Mouse (Mus musculus) embryonic facial prominence, embryonic 12.5 days (tissue): ENCODE results near the gene Ttll8. TPM values are rescaled to one million over a fixed set of nuclear protein-coding genes. Genes with fewer than 3 reads are reported as not detected.

ENCODE experiments used
- ATAC-seq: fragments of 200-750 bp; cut with Nextera tagmentation; 2 replicates; pipeline ENCODE4 v1.8.0; 2017; ENCODE audit not compliant: insufficient number of reproducible peaks, insufficient read depth, low FRiP score, low TSS enrichment
- H3K27ac ChIP-seq: fragments of 300-500 bp; sonication (generic); 2 replicates; pipeline ENCODE4 v1.5.1; 2016; ENCODE audit warnings: mild to moderate bottlenecking
- H3K27me3 ChIP-seq: fragments of 300-500 bp; sonication (generic); 2 replicates; pipeline ENCODE4 v1.6.1; 2016; ENCODE audit warnings: mild to moderate bottlenecking, moderate library complexity
- H3K36me3 ChIP-seq: fragments of 300-500 bp; sonication (generic); 2 replicates; pipeline ENCODE4 v1.6.1; 2016; ENCODE audit warnings: mild to moderate bottlenecking
- H3K4me1 ChIP-seq: fragments of 300-500 bp; sonication (generic); 2 replicates; pipeline ENCODE4 v1.6.1; 2016
- H3K4me2 ChIP-seq: fragments of 300-500 bp; sonication (generic); replicated peaks from 2 replicates; pipeline ENCODE4 v1.6.1; 2016; ENCODE audit warnings: mild to moderate bottlenecking, moderate library complexity
- H3K4me3 ChIP-seq: fragments of 300-500 bp; sonication (generic); 2 replicates; pipeline ENCODE4 v1.5.1; 2016; ENCODE audit warnings: mild to moderate bottlenecking
- H3K9ac ChIP-seq: fragments of 300-500 bp; sonication (generic); 2 replicates; pipeline ENCODE4 v1.6.1; 2016; ENCODE audit warnings: mild to moderate bottlenecking, moderate library complexity
- H3K9me3 ChIP-seq: fragments of 300-500 bp; sonication (generic); 2 replicates; pipeline ENCODE4 v1.6.1; 2016; ENCODE audit warnings: mild to moderate bottlenecking, moderate library complexity
- WGBS: fragments of 180-500 bp; shearing (Covaris S2); methylation state at CpG from one replicate; pipeline ENCODE4 v1.1.7; 2016; 5-methylcytosine and 5-hydroxymethylcytosine counted together
- polyA plus RNA-seq: library from polyadenylated mRNA; unstranded; fragments of >200 nt; fragmentation: Nextera tagmentation; extraction: Ambion mirVana; gene quantifications from 2 replicates; pipeline ENCODE4 v1.2.1, GENCODE M21; 2016

The Ttll8 gene
- polyA plus RNA-seq, 1 experiment from 2014 or later, result not detected

GRCm38 (mm10) chr15:88842300-88842673 lies 111.9 kb downstream of the Ttll8 start:
- Histone ChIP-seq H3K27ac (no peak overlapping the region), H3K27me3 (no peaks in the 10 kb centered on the region), H3K4me2 (no peak overlapping the region), H3K4me1 (peaks cover 16% of the 10 kb centered on the region), H3K9ac (no peak overlapping the region), H3K9me3 (no peaks in the 10 kb centered on the region), H3K4me3 (no peak overlapping the region), H3K36me3 (no peaks in the 10 kb centered on the region)
- ATAC-seq, result no peak
- 85% methylated on average over 3 of the region's 3 CpGs for WGBS

- no peaks in the 10 kb centered on the region for H3K27me3 ChIP-seq
- no peaks in the 10 kb centered on the region for H3K36me3 ChIP-seq
- H3K27ac ChIP-seq, result no peak overlapping the region
- no peak overlapping the region for H3K4me2 ChIP-seq
- H3K9ac ChIP-seq, result no peak overlapping the region
- ATAC-seq, result no peak
- 89% methylated on average over 3 of the region's 3 CpGs for WGBS
- H3K4me1 ChIP-seq, result peaks cover 19% of the 10 kb centered on the region
- H3K4me3 ChIP-seq, result no peak overlapping the region
- H3K9me3 ChIP-seq, result no peaks in the 10 kb centered on the region
Measured at GRCm38 (mm10) chr15:88841580-88842299, 112.5 kb downstream of the Ttll8 start.

DNA sequence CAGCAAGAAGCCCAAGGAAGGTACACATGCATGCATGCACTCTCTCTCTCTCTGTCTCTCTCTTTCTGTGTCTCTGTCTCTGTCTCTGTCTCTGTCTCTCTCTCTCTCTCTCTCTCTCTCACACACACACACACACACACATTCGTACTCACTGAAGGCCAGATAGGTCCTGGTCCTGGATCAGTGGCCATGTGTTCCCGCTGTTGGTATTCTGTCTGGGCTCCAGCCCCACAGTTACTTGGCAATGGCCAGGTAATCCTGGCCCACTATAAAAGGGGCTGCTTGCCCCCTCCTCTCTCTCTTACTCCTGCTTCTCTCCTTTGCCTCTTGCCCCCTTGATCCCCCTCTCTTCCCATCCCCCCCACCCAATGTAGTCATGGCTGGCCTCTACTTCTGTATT lies 113.1 kb downstream of the Ttll8 start:
- no peak overlapping the region for H3K9ac ChIP-seq
- no peak overlapping the region for H3K4me2 ChIP-seq
- no peak for ATAC-seq
- H3K27me3 ChIP-seq, result no peaks in the 10 kb centered on the region
- H3K4me3 ChIP-seq, result no peak overlapping the region
- no peaks in the 10 kb centered on the region for H3K9me3 ChIP-seq
- no peak overlapping the region for H3K27ac ChIP-seq
- peaks cover 19% of the 10 kb centered on the region for H3K4me1 ChIP-seq
- 90% methylated on average over 2 of the region's 2 CpGs for WGBS
- no peaks in the 10 kb centered on the region for H3K36me3 ChIP-seq

Other genes with a start within 250 kb of the Ttll8 start
- gene Brd1, start 220.2 kb downstream of the Ttll8 start, polyA plus RNA-seq, result 23.9 and 24.4 TPM in 2 replicates
- gene Zbed4, start 202.8 kb downstream of the Ttll8 start, polyA plus RNA-seq, result 24.1 and 24.5 TPM in 2 replicates
- 10.2 and 12.2 TPM in 2 replicates for gene Alg12, start 135.1 kb downstream of the Ttll8 start, polyA plus RNA-seq
- 71.9 and 75.7 TPM in 2 replicates for gene Creld2, start 134.8 kb downstream of the Ttll8 start, polyA plus RNA-seq
- 50.6 and 56.9 TPM in 2 replicates for gene Pim3, start 92.2 kb downstream of the Ttll8 start, polyA plus RNA-seq
- 0.59 and 1.1 TPM in 2 replicates for gene Mlc1, start 24.6 kb upstream of the Ttll8 start, polyA plus RNA-seq
- 0.38 TPM in 1 of 2 replicates, not detected in the other for gene Mov10l1, start 28.5 kb upstream of the Ttll8 start, polyA plus RNA-seq
- gene Panx2, start 105.3 kb upstream of the Ttll8 start, polyA plus RNA-seq, result 0.45 and 0.46 TPM in 2 replicates
- gene Trabd, start 120.7 kb upstream of the Ttll8 start, polyA plus RNA-seq, result 49.1 and 50.9 TPM in 2 replicates
- gene Selenoo, start 134.7 kb upstream of the Ttll8 start, polyA plus RNA-seq, result 21.0 and 22.3 TPM in 2 replicates
- 20.7 and 23.8 TPM in 2 replicates for gene Tubgcp6, start 168.7 kb upstream of the Ttll8 start, polyA plus RNA-seq
- gene Hdac10, start 174.3 kb upstream of the Ttll8 start, polyA plus RNA-seq, result 20.1 and 21.6 TPM in 2 replicates
- gene Mapk12, start 186.3 kb upstream of the Ttll8 start, polyA plus RNA-seq, result 7.5 and 7.6 TPM in 2 replicates
- gene Mapk11, start 195.2 kb upstream of the Ttll8 start, polyA plus RNA-seq, result 14.0 and 16.4 TPM in 2 replicates
- gene Plxnb2, start 226.4 kb upstream of the Ttll8 start, polyA plus RNA-seq, result 169 and 182 TPM in 2 replicates
- gene Dennd6b, start 242.1 kb upstream of the Ttll8 start, polyA plus RNA-seq, result 30.2 and 30.3 TPM in 2 replicates